Mouse (Mus musculus) large intestine, adult 2 months (tissue): Measurements from ENCODE around the gene Fgg. TPM values are rescaled to one million over a fixed set of nuclear protein-coding genes. Genes with fewer than 3 reads are reported as not detected.

Source experiments
- polyA plus RNA-seq: library from polyadenylated mRNA; depleted of rRNA; stranded (reverse); fragments of >200 nt; gene quantifications from 2 replicates; pipeline ENCODE4 v1.2.3, GENCODE M21; 2012; rRNA removed

The Fgg gene
- polyA plus RNA-seq, 1 experiment, result not detected

Other genes starting within 250 kb of the Fgg start
- 0.07 and 0.15 TPM in 2 replicates for gene Rbm46, start 131.2 kb upstream of the Fgg start, polyA plus RNA-seq
- 2.8 and 5.0 TPM in 2 replicates for gene Lrat, start 103.8 kb upstream of the Fgg start, polyA plus RNA-seq
- gene Fga, start 18.4 kb downstream of the Fgg start, polyA plus RNA-seq, result 0.02 and 0.04 TPM in 2 replicates
- gene Fgb, start 42.1 kb downstream of the Fgg start, polyA plus RNA-seq, result 0.07 TPM in 1 of 2 replicates, not detected in the other
- gene Plrg1, start 47.8 kb downstream of the Fgg start, polyA plus RNA-seq, result 33.4 and 34.6 TPM in 2 replicates
- gene Dchs2, start 120.2 kb downstream of the Fgg start, polyA plus RNA-seq, result 0.01 and 0.07 TPM in 2 replicates